Mouse (Mus musculus): ENCODE measurements at regions not wholly inside any gene's neighbourhood (a gene's known extent, or its start where the extent isn't known, plus 50 kb on each side); places are given as distances from the start of the nearest gene placed in this dataset.

- DNase-seq, result peak; percentile 60
- H3K27ac ChIP-seq (ENCODE audit: insufficient read depth, low read depth, low read length), result no peak overlapping the region
- no peaks in the 10 kb centered on the region for H3K36me3 ChIP-seq (ENCODE audit: control insufficient read depth, insufficient read depth, low read length)
- WGBS, result 38% methylated on average over 9 of the region's 9 CpGs
- no peaks in the 10 kb centered on the region for H3K27me3 ChIP-seq (replicated peaks; ENCODE audit: control insufficient read depth, insufficient read depth, low read length)
- TF ChIP-seq CTCF (conservative IDR thresholded peaks at IDR 0.05; ENCODE audit: insufficient read depth, insufficient read length, low read depth, low read length) (no peak), POLR2A (IDR thresholded peaks at IDR 0.05; ENCODE audit: low read depth, low read length) (no peak)
- no peak overlapping the region for H3K4me3 ChIP-seq (ENCODE audit: insufficient read depth, low read depth, low read length)
- H3K4me1 ChIP-seq (ENCODE audit: control insufficient read depth, insufficient read depth, low read length), result no peaks in the 10 kb centered on the region
Observed at GRCm38 (mm10) chr4:87718166-87718805, 314.9 kb downstream of the Mllt3 start.

- no peak overlapping the region for H3K27ac ChIP-seq (ENCODE audit: insufficient read depth, low read depth, low read length)
- no peaks in the 10 kb centered on the region for H3K27me3 ChIP-seq (replicated peaks; ENCODE audit: control insufficient read depth, insufficient read depth, low read length)
- no peaks in the 10 kb centered on the region for H3K36me3 ChIP-seq (ENCODE audit: control insufficient read depth, insufficient read depth, low read length)
- 80% methylated on average over 11 of the region's 11 CpGs for WGBS
- no peak overlapping the region for H3K4me3 ChIP-seq (ENCODE audit: insufficient read depth, low read depth, low read length)
- no peak for TF ChIP-seq POLR2A (IDR thresholded peaks at IDR 0.05; ENCODE audit: low read depth, low read length)
- TF ChIP-seq CTCF (conservative IDR thresholded peaks at IDR 0.05; ENCODE audit: insufficient read depth, insufficient read length, low read depth, low read length), result no peak
- DNase-seq, result no peak
- H3K4me1 ChIP-seq (ENCODE audit: control insufficient read depth, insufficient read depth, low read length), result no peaks in the 10 kb centered on the region
Observed at GRCm38 (mm10) chr4:87715212-87715933, 317.8 kb downstream of the Mllt3 start.

GRCm38 (mm10) chr4:87712691-87713090 lies 320.5 kb downstream of the Mllt3 start:
- Histone ChIP-seq H3K4me3 (ENCODE audit: insufficient read depth, low read depth, low read length) (no peak overlapping the region), H3K36me3 (ENCODE audit: control insufficient read depth, insufficient read depth, low read length) (no peaks in the 10 kb centered on the region), H3K27ac (ENCODE audit: insufficient read depth, low read depth, low read length) (no peak overlapping the region), H3K27me3 (replicated peaks; ENCODE audit: control insufficient read depth, insufficient read depth, low read length) (no peaks in the 10 kb centered on the region), H3K4me1 (ENCODE audit: control insufficient read depth, insufficient read depth, low read length) (no peaks in the 10 kb centered on the region)
- 78% methylated on average over 2 of the region's 2 CpGs for WGBS
- DNase-seq, result no peak
- no peak for TF ChIP-seq POLR2A (IDR thresholded peaks at IDR 0.05; ENCODE audit: low read depth, low read length)
- TF ChIP-seq CTCF (conservative IDR thresholded peaks at IDR 0.05; ENCODE audit: insufficient read depth, insufficient read length, low read depth, low read length), result no peak

GRCm38 (mm10) chr4:87712286-87712685 lies 320.9 kb downstream of the Mllt3 start:
- no peak for TF ChIP-seq CTCF (conservative IDR thresholded peaks at IDR 0.05; ENCODE audit: insufficient read depth, insufficient read length, low read depth, low read length)
- no peak for DNase-seq
- WGBS, result 71% methylated on average over 3 of the region's 3 CpGs
- Histone ChIP-seq H3K27me3 (replicated peaks; ENCODE audit: control insufficient read depth, insufficient read depth, low read length) (no peaks in the 10 kb centered on the region), H3K27ac (ENCODE audit: insufficient read depth, low read depth, low read length) (no peak overlapping the region), H3K4me1 (ENCODE audit: control insufficient read depth, insufficient read depth, low read length) (no peaks in the 10 kb centered on the region), H3K36me3 (ENCODE audit: control insufficient read depth, insufficient read depth, low read length) (no peaks in the 10 kb centered on the region), H3K4me3 (ENCODE audit: insufficient read depth, low read depth, low read length) (no peak overlapping the region)

GRCm38 (mm10) chr4:87711185-87711827 lies 321.9 kb downstream of the Mllt3 start:
- H3K27me3 ChIP-seq (replicated peaks; ENCODE audit: control insufficient read depth, insufficient read depth, low read length), result no peaks in the 10 kb centered on the region
- H3K36me3 ChIP-seq (ENCODE audit: control insufficient read depth, insufficient read depth, low read length), result no peaks in the 10 kb centered on the region
- 92% methylated on average over 8 of the region's 8 CpGs for WGBS
- no peak for DNase-seq
- no peak for TF ChIP-seq POLR2A (IDR thresholded peaks at IDR 0.05; ENCODE audit: low read depth, low read length)
- no peak for TF ChIP-seq CTCF (conservative IDR thresholded peaks at IDR 0.05; ENCODE audit: insufficient read depth, insufficient read length, low read depth, low read length)
- H3K27ac ChIP-seq (ENCODE audit: insufficient read depth, low read depth, low read length), result no peak overlapping the region
- H3K4me3 ChIP-seq (ENCODE audit: insufficient read depth, low read depth, low read length), result no peak overlapping the region
- H3K4me1 ChIP-seq (ENCODE audit: control insufficient read depth, insufficient read depth, low read length), result no peaks in the 10 kb centered on the region

- Histone ChIP-seq H3K4me3 (ENCODE audit: insufficient read depth, low read depth, low read length) (no peak overlapping the region), H3K36me3 (ENCODE audit: control insufficient read depth, insufficient read depth, low read length) (no peaks in the 10 kb centered on the region), H3K27ac (ENCODE audit: insufficient read depth, low read depth, low read length) (no peak overlapping the region), H3K4me1 (ENCODE audit: control insufficient read depth, insufficient read depth, low read length) (no peaks in the 10 kb centered on the region), H3K27me3 (replicated peaks; ENCODE audit: control insufficient read depth, insufficient read depth, low read length) (no peaks in the 10 kb centered on the region)
- TF ChIP-seq CTCF (conservative IDR thresholded peaks at IDR 0.05; ENCODE audit: insufficient read depth, insufficient read length, low read depth, low read length) (no peak), POLR2A (IDR thresholded peaks at IDR 0.05; ENCODE audit: low read depth, low read length) (no peak)
- 14% methylated on average over 5 of the region's 5 CpGs for WGBS
- no peak for DNase-seq
Observed at GRCm38 (mm10) chr4:87708981-87709645, 324.1 kb downstream of the Mllt3 start.

GRCm38 (mm10) chr4:87707386-87707785 lies 325.8 kb downstream of the Mllt3 start:
- DNase-seq, result no peak
- WGBS, result 84% methylated on average over 2 of the region's 2 CpGs

More at GRCm38 (mm10) chr4:87707386-87707785, 325.8 kb downstream of the Mllt3 start:
- H3K4me3 ChIP-seq (ENCODE audit: insufficient read depth, low read depth, low read length), result no peak overlapping the region
- no peak overlapping the region for H3K27ac ChIP-seq (ENCODE audit: insufficient read depth, low read depth, low read length)
- H3K27me3 ChIP-seq (replicated peaks; ENCODE audit: control insufficient read depth, insufficient read depth, low read length), result no peaks in the 10 kb centered on the region
- TF ChIP-seq CTCF (conservative IDR thresholded peaks at IDR 0.05; ENCODE audit: insufficient read depth, insufficient read length, low read depth, low read length) (no peak), POLR2A (IDR thresholded peaks at IDR 0.05; ENCODE audit: low read depth, low read length) (no peak)
- no peaks in the 10 kb centered on the region for H3K4me1 ChIP-seq (ENCODE audit: control insufficient read depth, insufficient read depth, low read length)
- no peaks in the 10 kb centered on the region for H3K36me3 ChIP-seq (ENCODE audit: control insufficient read depth, insufficient read depth, low read length)

Data from kidney, adult 2 months (tissue).